Mouse (Mus musculus) bone marrow, adult 2 months (tissue): ENCODE measurements around the gene Zfp82. TPM values are rescaled to one million over a fixed set of nuclear protein-coding genes. Genes with fewer than 3 reads are reported as not detected.
A peak's percentile ranks its signal among the peaks of the same experiment; 100 is the strongest.

Experiments
- H3K27ac ChIP-seq: fragments of 200-500 bp; 2 replicates; pipeline ENCODE4 v1.5.1; 2012; ENCODE audit warnings: low read depth, mild to moderate bottlenecking, control low read depth, inconsistent platforms, low read length; ENCODE audit not compliant: control insufficient read depth, poor library complexity, insufficient read depth
- H3K4me1 ChIP-seq: fragments of 200-500 bp; 2 replicates; pipeline ENCODE4 v1.6.1; 2011; ENCODE audit warnings: low read length; ENCODE audit not compliant: control insufficient read depth, insufficient read depth
- H3K4me3 ChIP-seq: fragments of 200-500 bp; replicated peaks from 2 replicates; pipeline ENCODE3; 2011; ENCODE audit warnings: mild to moderate bottlenecking, low read depth, low read length, control low read depth; ENCODE audit not compliant: control insufficient read depth
- CTCF ChIP-seq: fragments of 200-500 bp; IDR thresholded peaks from 2 replicates; pipeline ENCODE4 v1.5.1; 2011; ENCODE audit warnings: low read length, control low read depth; ENCODE audit not compliant: control insufficient read depth, insufficient read depth
- POLR2A ChIP-seq: fragments of 200-500 bp; IDR thresholded peaks from 2 replicates; pipeline ENCODE4 v1.6.1; 2011; ENCODE audit warnings: low read depth, mild to moderate bottlenecking, control low read depth, low read length, borderline replicate concordance; ENCODE audit not compliant: control insufficient read depth
- WGBS: fragments of 180-500 bp; shearing (Covaris S2); methylation state at CpG from one replicate; pipeline ENCODE4 v1.1.7; 2018; 5-methylcytosine and 5-hydroxymethylcytosine counted together
- polyA plus RNA-seq: library from polyadenylated mRNA; stranded (reverse); fragments of >200 nt; gene quantifications from 2 replicates; pipeline ENCODE4 v1.2.4, GENCODE M21; 2011; ENCODE audit warnings: low replicate concordance; ENCODE audit not compliant: missing spikeins, insufficient read depth, insufficient read length

Zfp82 gene
- polyA plus RNA-seq, 1 experiment = 5.7 TPM

GRCm38 (mm10) chr7:30031379-30031778 is 41.3 kb downstream of the Zfp82 start:
- TF ChIP-seq POLR2A (no peak), CTCF (no peak)
- 81% methylated on average over 3 of the region's 3 CpGs for WGBS
- Histone ChIP-seq H3K4me3 (no peak overlapping the region), H3K4me1 (no peaks in the 10 kb centered on the region), H3K27ac (no peak overlapping the region)

GRCm38 (mm10) chr7:30030677-30031076 is 42.0 kb downstream of the Zfp82 start:
- 50% methylated on average over 6 of the region's 6 CpGs for WGBS
- H3K4me3 ChIP-seq = no peak overlapping the region
- H3K4me1 ChIP-seq = no peaks in the 10 kb centered on the region

GRCm38 (mm10) chr7:30028572-30028971 is 44.1 kb downstream of the Zfp82 start:
- WGBS = 77% methylated on average over 3 of the region's 3 CpGs
- TF ChIP-seq CTCF (no peak), POLR2A (no peak)
- Histone ChIP-seq H3K27ac (no peak overlapping the region), H3K4me3 (no peak overlapping the region), H3K4me1 (no peaks in the 10 kb centered on the region)

More at GRCm38 (mm10) chr7:30030677-30031076, 42.0 kb downstream of the Zfp82 start:
- TF ChIP-seq CTCF (no peak), POLR2A (no peak)
- H3K27ac ChIP-seq = no peak overlapping the region

GRCm38 (mm10) chr7:30027331-30027730 is 45.4 kb downstream of the Zfp82 start:
- Histone ChIP-seq H3K27ac (no peak overlapping the region), H3K4me1 (no peaks in the 10 kb centered on the region), H3K4me3 (no peak overlapping the region)
- WGBS = 68% methylated on average over 4 of the region's 4 CpGs
- TF ChIP-seq POLR2A = no peak
- no peak for TF ChIP-seq CTCF

GRCm38 (mm10) chr7:30025358-30025757 is 47.3 kb downstream of the Zfp82 start:
- Histone ChIP-seq H3K27ac (no peak overlapping the region), H3K4me1 (no peaks in the 10 kb centered on the region), H3K4me3 (no peak overlapping the region)
- TF ChIP-seq CTCF = peak; percentile 12; the same call in 1 of the 2 replicates
- no peak for TF ChIP-seq POLR2A
- 82% methylated on average over 5 of the region's 5 CpGs for WGBS

- 68% methylated on average over 8 of the region's 8 CpGs for WGBS
Observed at GRCm38 (mm10) chr7:30023800-30024199, 48.9 kb downstream of the Zfp82 start.

GRCm38 (mm10) chr7:30023324-30023723 is 49.4 kb downstream of the Zfp82 start:
- Histone ChIP-seq H3K4me3 (no peak overlapping the region), H3K4me1 (no peaks in the 10 kb centered on the region)
- WGBS = 92% methylated on average over 9 of the region's 9 CpGs

More at GRCm38 (mm10) chr7:30023800-30024199, 48.9 kb downstream of the Zfp82 start:
- no peak overlapping the region for H3K4me3 ChIP-seq
- no peak overlapping the region; the same call in 1 of the 2 replicates for H3K27ac ChIP-seq
- no peak for TF ChIP-seq POLR2A
- TF ChIP-seq CTCF = no peak
- H3K4me1 ChIP-seq = no peaks in the 10 kb centered on the region

GRCm38 (mm10) chr7:30019543-30019942 is 53.2 kb downstream of the Zfp82 start:
- Histone ChIP-seq H3K4me3 (no peak overlapping the region), H3K4me1 (no peaks in the 10 kb centered on the region), H3K27ac (no peak overlapping the region)
- no peak for TF ChIP-seq POLR2A
- TF ChIP-seq CTCF = no peak
- WGBS = 83% methylated on average over 2 of the region's 2 CpGs

More at GRCm38 (mm10) chr7:30023324-30023723, 49.4 kb downstream of the Zfp82 start:
- H3K27ac ChIP-seq = no peak overlapping the region
- no peak for TF ChIP-seq CTCF
- TF ChIP-seq POLR2A = no peak

- 87% methylated on average over 6 of the region's 6 CpGs for WGBS
- TF ChIP-seq POLR2A (no peak), CTCF (no peak)
- Histone ChIP-seq H3K4me3 (no peak overlapping the region), H3K27ac (no peak overlapping the region), H3K4me1 (no peaks in the 10 kb centered on the region)
Observed at GRCm38 (mm10) chr7:30017226-30017625, 55.5 kb downstream of the Zfp82 start.
